Mouse (Mus musculus): ENCODE data around the gene Spp2.
"Not testable (repeated sequence)": the region's sequence is repeated elsewhere in the genome, so short reads cannot be mapped to it uniquely, and the experiment has no call there.

Spp2 gene

GRCm38 (mm10) chr1:88433096-88433883 is 26.5 kb downstream of the Spp2 start:
- DNase-seq (ENCODE audit: low spot score in 2 of 2): no peak

- no peak for DNase-seq (ENCODE audit: low spot score in 2 of 2)
Observed at GRCm38 (mm10) chr1:88434057-88434456, 27.3 kb downstream of the Spp2 start.

DNA sequence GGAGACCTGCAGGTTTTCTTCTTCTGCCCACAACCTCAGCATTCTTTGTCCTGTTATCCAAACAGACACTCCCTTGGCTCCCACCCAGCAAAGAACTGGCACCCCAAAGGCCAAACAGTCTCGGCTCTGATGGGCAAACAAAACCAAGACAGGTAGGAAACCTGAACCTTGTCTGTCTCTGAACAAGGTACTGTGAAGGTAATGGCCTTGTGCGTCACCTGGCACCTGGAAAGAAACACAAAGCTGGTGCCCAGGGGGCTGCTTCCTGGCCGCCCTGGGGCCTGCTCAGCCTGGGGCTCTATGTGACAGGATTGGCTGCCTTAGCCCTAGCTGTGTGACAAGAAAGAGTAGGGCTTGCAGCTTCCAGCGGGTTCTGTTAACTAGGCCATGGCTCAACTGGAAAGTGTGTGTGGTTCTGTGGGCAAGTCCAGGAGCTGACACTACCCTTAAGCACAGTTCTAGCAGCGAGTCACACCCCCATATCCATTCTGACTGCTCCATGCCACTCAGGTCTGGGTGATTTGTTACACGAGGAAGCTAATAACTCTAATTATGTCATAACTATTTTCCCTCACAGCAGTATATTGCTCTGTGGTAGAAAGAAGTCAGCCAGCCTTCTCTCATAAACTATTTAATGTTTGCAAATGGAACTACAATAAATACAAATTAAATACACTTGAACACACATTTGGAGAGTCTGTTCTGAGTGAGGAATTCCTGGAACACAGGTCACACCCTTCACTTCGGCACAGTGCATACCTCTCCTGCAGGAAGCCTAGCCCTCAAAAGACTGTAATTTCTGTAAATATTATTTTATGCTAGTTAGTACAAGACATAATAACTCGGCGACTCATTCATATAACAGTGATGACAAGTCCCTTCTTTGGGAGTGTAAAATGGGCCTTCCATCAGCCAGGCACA is 30.7 kb downstream of the Spp2 start:
- no peak for DNase-seq (ENCODE audit: low spot score in 2 of 2)

DNA sequence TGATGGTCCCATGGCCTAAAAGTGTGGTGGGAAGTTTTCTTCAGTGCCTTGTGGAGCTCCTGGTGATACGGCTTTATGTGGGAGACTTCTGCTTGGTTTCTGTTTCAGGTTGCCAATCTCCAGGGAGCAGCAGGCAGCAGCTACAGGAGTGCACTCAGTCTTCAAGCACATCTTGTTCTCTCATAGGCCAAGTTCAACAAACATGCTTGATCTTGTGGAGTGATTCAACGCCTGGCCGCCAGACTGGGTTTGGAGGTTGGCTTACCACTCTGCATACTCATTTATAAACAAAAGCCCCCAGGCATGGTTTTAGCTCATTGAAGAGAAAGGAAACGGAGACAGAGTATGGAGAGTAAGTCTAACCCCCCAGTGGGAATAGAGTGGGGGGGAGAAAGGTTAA is 36.6 kb downstream of the Spp2 start:
- DNase-seq (ENCODE audit: low spot score in 2 of 2): no peak

DNA sequence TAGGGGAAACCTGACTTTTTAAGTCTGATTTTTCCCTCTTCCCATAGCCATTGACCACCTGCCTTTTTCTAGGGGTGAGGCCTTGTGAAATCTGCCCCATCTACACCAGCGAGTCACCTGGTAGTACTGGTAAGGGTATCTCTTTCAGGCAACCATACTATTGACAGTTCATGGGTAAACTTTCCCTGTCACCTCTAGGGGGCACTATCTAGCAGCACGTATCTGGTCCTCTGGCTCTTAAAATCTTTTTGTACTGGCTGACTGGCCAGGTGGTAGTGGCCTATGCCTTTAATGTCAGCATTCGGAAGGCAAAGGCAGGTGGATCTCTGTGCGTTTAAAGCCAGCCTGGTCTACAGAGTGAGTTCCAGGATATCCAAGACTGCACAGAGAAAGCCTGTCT is 38.6 kb downstream of the Spp2 start:
- DNase-seq (ENCODE audit: low spot score in 2 of 2): no peak

GRCm38 (mm10) chr1:88446270-88447030 is 39.7 kb downstream of the Spp2 start:
- DNase-seq (ENCODE audit: low spot score in 2 of 2): no peak

DNA sequence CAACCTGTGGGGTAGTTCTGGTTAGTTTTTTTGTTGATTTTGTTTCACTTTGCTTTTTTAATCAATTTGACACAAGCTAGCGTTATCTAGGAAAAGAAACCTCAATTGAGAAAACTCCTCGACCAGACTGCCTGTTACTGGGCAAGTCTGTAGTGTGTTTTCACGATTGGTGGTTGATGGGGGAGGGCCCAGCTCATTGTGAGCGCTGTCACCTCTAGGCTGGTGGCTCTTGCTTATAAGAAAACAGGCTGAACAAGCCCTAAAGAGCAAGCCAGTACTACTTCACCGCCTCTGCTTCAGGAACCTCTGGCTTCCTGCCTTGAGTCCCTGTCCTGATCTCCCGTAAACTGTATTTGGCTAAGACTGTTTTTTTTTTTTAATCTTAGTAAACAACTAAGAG is 40.7 kb downstream of the Spp2 start:
- DNase-seq (ENCODE audit: low spot score in 2 of 2): no peak

DNA sequence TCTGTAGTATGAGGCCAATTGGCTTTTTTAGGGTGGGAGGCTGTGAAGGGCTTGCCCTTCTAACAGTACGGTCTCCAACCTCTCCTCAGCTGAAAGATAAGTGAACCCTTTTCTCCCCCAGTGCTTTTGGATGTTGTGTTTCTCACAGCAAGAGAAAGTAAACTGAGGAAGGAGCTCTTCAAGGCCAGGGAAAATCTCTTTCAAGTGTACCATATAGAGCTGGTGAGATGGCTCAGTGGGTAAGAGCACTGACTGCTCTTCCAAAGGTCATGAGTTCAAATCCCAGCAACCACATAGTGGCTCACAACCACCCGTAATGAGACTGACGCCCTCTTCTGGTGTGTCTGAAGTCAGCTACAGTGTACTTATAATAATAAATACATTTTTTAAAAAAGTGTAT is 41.3 kb downstream of the Spp2 start:
- not testable (repeated sequence) for DNase-seq (ENCODE audit: low spot score in 2 of 2)

- no peak for DNase-seq (ENCODE audit: low spot score in 2 of 2)
Observed at GRCm38 (mm10) chr1:88449741-88450140, 43.0 kb downstream of the Spp2 start.

DNA sequence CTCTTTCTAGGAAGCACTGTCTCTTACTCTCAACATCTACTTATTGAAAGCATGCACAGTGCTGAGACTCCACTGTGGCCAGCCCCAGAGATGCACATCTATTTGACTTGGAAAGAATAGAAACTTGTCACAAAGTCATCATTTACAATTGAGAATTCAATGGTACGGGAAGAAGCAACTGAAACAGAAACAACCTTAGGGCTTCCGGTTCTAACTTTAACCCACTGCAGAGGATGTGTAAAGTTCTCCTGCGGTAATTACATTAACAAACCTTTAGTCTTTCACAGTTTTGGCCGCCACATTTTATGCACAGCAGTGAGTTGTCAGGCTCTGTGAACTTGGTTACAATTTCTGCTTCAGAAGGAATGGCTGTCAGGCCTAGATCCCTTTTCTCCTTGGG is 43.9 kb downstream of the Spp2 start:
- DNase-seq (ENCODE audit: low spot score in 2 of 2): no peak

DNA sequence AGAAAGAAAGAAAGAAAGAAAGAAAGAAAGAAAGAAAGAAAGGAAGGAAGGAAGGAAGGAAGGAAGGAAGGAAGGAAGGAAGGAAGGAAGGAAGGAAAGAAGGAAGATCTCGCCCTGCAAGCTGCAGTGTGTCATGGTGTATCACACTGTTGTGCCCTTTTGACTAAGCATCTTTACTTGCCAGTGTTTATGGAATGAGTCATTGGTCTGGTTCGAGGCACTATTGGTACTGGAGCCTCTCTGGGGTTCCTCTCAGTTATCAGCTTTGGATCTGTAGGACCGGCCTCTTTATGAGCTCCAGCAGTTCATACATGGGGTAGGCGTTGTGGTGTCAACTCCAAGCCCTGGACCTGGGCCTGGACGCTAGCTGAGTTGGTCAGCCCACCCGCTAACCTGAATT is 45.4 kb downstream of the Spp2 start:
- DNase-seq (ENCODE audit: low spot score in 2 of 2): no peak

GRCm38 (mm10) chr1:88454703-88455102 is 47.9 kb downstream of the Spp2 start:
- DNase-seq (ENCODE audit: low spot score in 2 of 2): no peak

- DNase-seq (ENCODE audit: low spot score in 2 of 2): no peak
Observed at GRCm38 (mm10) chr1:88455761-88456160, 49.0 kb downstream of the Spp2 start.

GRCm38 (mm10) chr1:88456451-88457072 is 49.8 kb downstream of the Spp2 start:
- DNase-seq (ENCODE audit: low spot score in 2 of 2): peak; percentile 43 to 73

DNA sequence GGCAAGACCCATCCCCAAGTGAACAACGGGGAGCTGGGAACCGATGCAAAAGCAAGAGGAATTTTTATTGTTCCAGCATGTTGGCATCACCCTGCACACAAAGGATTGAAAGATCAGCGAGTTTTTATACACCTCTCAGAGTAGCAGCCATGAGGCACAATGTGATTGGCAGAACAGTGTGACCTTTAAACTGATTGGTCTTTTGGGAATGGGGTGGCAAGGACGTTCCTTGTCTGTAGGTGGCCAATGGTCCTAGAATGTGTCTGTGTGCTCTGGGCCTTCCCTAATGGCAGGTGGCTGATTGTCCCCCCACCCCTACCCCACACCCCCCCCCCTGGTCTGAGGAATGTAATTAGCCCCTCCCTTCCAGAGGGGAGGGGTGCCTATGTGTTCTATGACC is 52.4 kb downstream of the Spp2 start:
- no peak for DNase-seq (ENCODE audit: low spot score in 2 of 2)

GRCm38 (mm10) chr1:88459655-88460054 is 52.9 kb downstream of the Spp2 start:
- DNase-seq (ENCODE audit: low spot score in 2 of 2): no peak

- DNase-seq (ENCODE audit: low spot score in 2 of 2): no peak
Observed at GRCm38 (mm10) chr1:88461096-88461495, 54.3 kb downstream of the Spp2 start.

DNA sequence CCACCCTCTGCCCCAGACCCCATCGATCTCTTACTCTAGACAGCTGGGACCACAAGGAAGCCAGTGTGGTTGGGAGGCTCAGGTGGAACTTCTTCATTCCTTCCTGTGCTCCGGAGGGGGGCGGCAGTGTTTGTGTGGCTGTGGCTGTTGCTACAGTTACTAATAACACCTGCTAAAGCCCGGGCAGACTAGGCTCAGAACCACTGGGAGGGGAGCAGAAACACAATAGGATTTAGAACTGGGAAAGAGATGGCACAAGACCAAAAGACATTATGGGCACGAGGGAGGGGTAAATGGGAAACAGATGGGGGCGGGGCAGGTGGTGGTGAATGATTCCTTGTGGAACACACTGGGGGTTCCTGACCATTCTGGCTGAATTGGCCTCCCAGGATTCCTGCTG is 55.7 kb downstream of the Spp2 start:
- no peak for DNase-seq (ENCODE audit: low spot score in 2 of 2)

GRCm38 (mm10) chr1:88463241-88463640 is 56.5 kb downstream of the Spp2 start:
- no peak for DNase-seq (ENCODE audit: low spot score in 2 of 2)

DNA sequence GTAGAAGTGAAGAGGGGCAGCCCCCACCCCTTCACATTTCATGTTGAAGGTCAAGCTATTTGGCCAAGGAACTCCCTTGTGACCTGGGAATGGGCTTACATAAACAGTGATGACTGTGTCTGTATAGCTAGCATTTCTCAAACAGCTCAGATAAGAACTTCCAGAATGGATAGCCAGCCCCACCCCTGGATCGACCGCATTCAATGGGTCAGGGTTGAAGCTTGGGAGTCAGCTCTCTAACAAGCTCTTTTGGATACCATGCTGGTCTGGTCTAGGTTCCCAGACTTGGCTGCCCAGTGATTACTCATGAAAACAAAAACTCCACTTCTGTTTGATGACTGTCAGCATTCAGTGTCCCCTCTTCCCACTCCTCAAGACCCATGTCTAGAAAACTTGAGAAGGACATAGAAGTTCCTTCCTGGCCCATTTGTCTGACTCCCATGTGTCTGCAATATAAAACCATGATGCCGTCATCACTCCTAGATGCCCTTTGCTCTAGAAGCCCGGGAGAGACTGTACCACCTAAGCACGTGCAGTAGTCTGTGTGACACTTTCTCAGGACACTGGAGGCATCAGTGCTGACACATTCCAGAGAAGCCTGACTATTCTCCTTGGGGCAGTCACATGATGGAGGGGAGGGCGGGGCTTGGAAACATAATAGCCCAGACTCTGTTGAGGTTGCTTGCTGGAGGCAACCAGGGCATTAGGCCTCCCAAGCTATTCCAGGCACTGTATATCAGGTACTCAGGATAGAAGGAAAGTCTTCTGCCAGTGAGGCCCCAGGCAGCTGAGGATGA is 57.5 kb downstream of the Spp2 start:
- no peak for DNase-seq (ENCODE audit: low spot score in 2 of 2)

DNA sequence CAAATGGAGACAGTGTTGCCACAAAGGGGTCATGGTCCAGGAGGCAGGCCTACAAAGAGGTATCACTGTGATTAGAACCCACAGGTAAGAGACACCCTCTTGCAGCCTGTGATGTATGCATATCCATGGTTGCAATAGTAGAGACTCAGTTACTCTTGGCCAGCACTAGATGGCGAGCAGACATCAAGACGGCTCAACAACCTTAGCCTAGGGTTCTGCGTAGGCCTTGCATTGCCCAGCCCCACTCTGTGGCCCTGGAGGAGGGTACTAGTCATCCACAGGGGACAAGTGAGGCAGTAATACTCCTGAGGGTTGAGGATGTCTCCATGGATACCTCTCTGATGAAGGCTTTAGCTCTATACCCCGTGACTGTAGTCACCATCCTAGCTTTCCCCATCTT is 59.0 kb downstream of the Spp2 start:
- no peak for DNase-seq (ENCODE audit: low spot score in 2 of 2)

All from cerebellum, postnatal 4 days (tissue).